Mouse (Mus musculus) layer of hippocampus, adult 11-12 months (tissue): ENCODE measurements around the gene Sae1.

Experiments used
- DNase-seq: peaks from one replicate; pipeline ENCODE4 v3.0.0; 2022; ENCODE audit warnings: low spot score

Gene Sae1

GRCm38 (mm10) chr7:16387160-16388041 lies at the start of gene Sae1:
Gene Sae1 (minus strand): TSS chr7:16387806.
- DNase-seq: peak; percentile 96

GRCm38 (mm10) chr7:16435088-16435487 lies 47.5 kb upstream of the Sae1 start:
- DNase-seq: no peak

- no peak for DNase-seq
Observed at GRCm38 (mm10) chr7:16433352-16433971, 45.9 kb upstream of the Sae1 start.

- peak; percentile 78 for DNase-seq
Observed at GRCm38 (mm10) chr7:16426129-16426729, 38.6 kb upstream of the Sae1 start.

- no peak for DNase-seq
Observed at GRCm38 (mm10) chr7:16425721-16426120, 38.1 kb upstream of the Sae1 start.

GRCm38 (mm10) chr7:16423731-16424130 lies 36.1 kb upstream of the Sae1 start:
- DNase-seq: no peak

GRCm38 (mm10) chr7:16422222-16422856 lies 34.7 kb upstream of the Sae1 start:
- no peak for DNase-seq

GRCm38 (mm10) chr7:16420493-16421118 lies 33.0 kb upstream of the Sae1 start:
- no peak for DNase-seq

- no peak for DNase-seq
Observed at GRCm38 (mm10) chr7:16418713-16419112, 31.1 kb upstream of the Sae1 start.

GRCm38 (mm10) chr7:16417141-16417771 lies 29.6 kb upstream of the Sae1 start:
- DNase-seq: no peak

GRCm38 (mm10) chr7:16415426-16415825 lies 27.8 kb upstream of the Sae1 start:
- DNase-seq: no peak

GRCm38 (mm10) chr7:16412930-16413329 lies 25.3 kb upstream of the Sae1 start:
- no peak for DNase-seq

- DNase-seq: no peak
Observed at GRCm38 (mm10) chr7:16412220-16412896, 24.8 kb upstream of the Sae1 start.

- DNase-seq: no peak
Observed at GRCm38 (mm10) chr7:16411100-16411499, 23.5 kb upstream of the Sae1 start.

- peak; percentile 26 for DNase-seq
Observed at GRCm38 (mm10) chr7:16406978-16407377, 19.4 kb upstream of the Sae1 start.

GRCm38 (mm10) chr7:16405516-16406351 lies 18.1 kb upstream of the Sae1 start:
- peak; percentile 65 for DNase-seq

- DNase-seq: no peak
Observed at GRCm38 (mm10) chr7:16405073-16405455, 17.5 kb upstream of the Sae1 start.

GRCm38 (mm10) chr7:16404315-16405072 lies 16.9 kb upstream of the Sae1 start:
- DNase-seq: no peak
